Mouse (Mus musculus) G1E (cell line): ENCODE data around the gene Iqgap2. TPM values are rescaled to one million over a fixed set of nuclear protein-coding genes. Genes with fewer than 3 reads are reported as not detected.

Experiments used
- ATAC-seq: 2 replicates; pipeline ENCODE4 v1.8.0; 2016; ENCODE audit warnings: mild to moderate bottlenecking; ENCODE audit not compliant: insufficient number of reproducible peaks, poor library complexity, low FRiP score, severe bottlenecking; ENCODE audit errors: extremely low read depth
- DNase-seq: peaks from one replicate; pipeline ENCODE4 v3.0.0; 2012; ENCODE audit warnings: low spot score
- H3K27me3 ChIP-seq: 2 replicates; pipeline ENCODE4 v1.6.1; 2012; ENCODE audit warnings: mild to moderate bottlenecking, low read length, inconsistent platforms; ENCODE audit not compliant: insufficient read depth
- H3K36me3 ChIP-seq: replicated peaks from 2 replicates; pipeline ENCODE3; 2012; ENCODE audit warnings: mild to moderate bottlenecking, inconsistent platforms
- H3K4me1 ChIP-seq: 2 replicates; pipeline ENCODE4 v1.6.1; 2012; ENCODE audit warnings: low read depth, low read length, inconsistent platforms, mixed read lengths; ENCODE audit not compliant: insufficient read depth
- H3K4me3 ChIP-seq: 2 replicates; pipeline ENCODE4 v1.5.1; 2012; ENCODE audit warnings: low read depth, mild to moderate bottlenecking, inconsistent platforms, low read length, moderate library complexity, mixed read lengths
- H3K9me3 ChIP-seq: replicated peaks from 2 replicates; pipeline ENCODE4 v1.6.1; 2012; ENCODE audit warnings: inconsistent platforms
- CTCF ChIP-seq: IDR thresholded peaks from 2 replicates; pipeline ENCODE4 v1.5.1; 2012; ENCODE audit warnings: low read depth, low read length, inconsistent platforms, mixed read lengths
- GATA1 ChIP-seq: IDR thresholded peaks from 2 replicates; pipeline ENCODE4 v1.6.1; 2012; ENCODE audit warnings: borderline replicate concordance, low read length, inconsistent platforms, mixed read lengths
- GATA2 ChIP-seq: IDR thresholded peaks from 2 replicates; pipeline ENCODE4 v1.6.1; 2012; ENCODE audit warnings: low read depth, low read length, inconsistent platforms, borderline replicate concordance
- POLR2AphosphoS5 ChIP-seq: IDR thresholded peaks from 2 replicates; pipeline ENCODE4 v1.6.1; 2012; ENCODE audit warnings: low read depth, low read length, inconsistent platforms; ENCODE audit not compliant: insufficient replicate concordance
- TAL1 ChIP-seq: conservative IDR thresholded peaks from 2 replicates; pipeline ENCODE4 v1.6.1; 2012; ENCODE audit warnings: low read depth, low read length, inconsistent platforms, mixed read lengths
- polyA plus RNA-seq: library from polyadenylated mRNA; stranded (reverse); fragments of >175 nt; gene quantifications from 2 replicates; pipeline ENCODE4 v1.2.3, GENCODE M21; 2012
- total RNA-seq, 2 experiments: library from RNA; stranded (forward) in 1 of 2; stranded (reverse) in 1 of 2; fragments of 200-1000 nt in 1 of 2; fragments of >200 nt in 1 of 2; fragmentation: Nextera tagmentation in 1 of 2; gene quantifications; 2 replicates each; pipeline ENCODE4 v1.2.3; 2014 to 2017

The Iqgap2 gene
- total and polyA plus RNA-seq, 3 experiments: 3.0 to 14.3 (median 6.6) TPM

DNA sequence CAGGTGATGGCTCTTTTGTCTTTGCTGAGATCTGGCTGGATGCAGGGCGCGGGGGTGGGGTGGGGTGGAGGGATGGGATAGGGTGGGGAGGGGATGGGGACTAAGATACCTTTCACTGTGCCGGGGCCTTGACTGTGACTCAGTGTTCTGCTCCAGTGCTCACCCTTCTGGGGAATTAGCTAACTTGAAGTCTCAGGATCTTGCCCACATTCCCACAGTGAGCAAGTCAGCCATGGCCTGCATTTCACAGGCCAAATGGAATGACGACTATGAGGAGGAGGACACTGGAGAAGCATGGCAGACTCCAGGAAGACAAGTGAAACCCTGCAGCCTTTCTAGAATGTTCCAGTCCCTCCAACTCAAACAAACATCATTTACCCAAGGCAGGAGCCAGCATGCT, 280.0 kb downstream of the Iqgap2 start:
- ATAC-seq: no peak
- Histone ChIP-seq H3K9me3 (no peaks in the 10 kb centered on the region), H3K36me3 (no peaks in the 10 kb centered on the region), H3K27me3 (peaks cover 61% of the 10 kb centered on the region), H3K4me1 (no peaks in the 10 kb centered on the region; the same call in 1 of the 2 replicates), H3K4me3 (no peak overlapping the region)
- no peak for DNase-seq
- TF ChIP-seq CTCF: no peak

DNA sequence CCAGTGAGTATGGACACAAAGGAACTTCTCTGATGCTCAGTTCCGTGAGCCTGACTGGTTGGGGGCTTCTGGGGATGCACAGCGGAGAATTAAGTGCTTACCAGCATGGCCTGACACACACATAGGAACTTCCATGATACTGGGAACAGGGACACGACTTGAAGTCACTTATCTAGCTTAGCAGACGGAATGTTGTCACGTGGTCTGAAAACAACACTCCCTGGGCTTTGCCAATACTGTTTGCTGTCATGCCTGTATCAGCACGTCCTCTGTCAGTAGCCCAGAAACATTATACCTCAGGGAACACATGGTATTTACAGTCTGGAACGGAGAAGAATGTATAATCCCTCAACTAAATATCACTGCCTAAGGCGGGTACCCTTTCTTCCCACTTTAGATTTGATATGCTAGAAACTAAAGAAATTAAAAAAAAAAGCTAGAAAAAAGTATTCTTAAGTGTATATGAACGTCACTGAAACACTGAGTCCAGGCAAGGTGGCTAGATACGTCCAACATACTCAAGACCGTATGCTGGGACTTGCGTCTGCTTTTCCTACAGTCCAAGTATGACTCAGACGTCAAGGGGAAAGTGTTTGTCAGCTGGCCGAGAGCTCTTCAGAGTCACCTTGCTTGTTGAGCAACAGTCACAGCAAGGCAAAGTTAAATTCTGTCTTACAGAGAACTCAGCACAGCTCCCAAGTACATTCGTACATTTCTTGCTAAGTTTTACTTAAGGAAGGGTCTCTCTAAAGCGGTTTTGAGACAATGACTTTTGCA, 280.7 kb downstream of the Iqgap2 start:
- DNase-seq: no peak
- no peaks in the 10 kb centered on the region for H3K36me3 ChIP-seq

DNA sequence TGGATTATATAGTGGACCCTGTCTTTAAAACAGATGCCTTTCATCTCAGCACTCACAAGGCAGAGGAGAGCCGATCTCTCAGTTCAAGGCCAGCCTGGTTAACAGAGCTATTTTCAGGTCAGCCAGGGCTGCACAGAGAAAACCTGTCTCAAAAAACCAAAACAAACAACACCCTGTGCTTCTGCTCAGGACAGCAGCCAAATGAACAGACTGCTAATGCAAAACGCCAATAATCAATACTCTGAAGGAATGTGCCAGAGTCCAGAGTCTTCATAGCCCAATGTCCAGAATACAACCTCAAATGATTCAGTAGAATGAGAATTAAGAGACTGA, 282.7 kb downstream of the Iqgap2 start:
- H3K27me3 ChIP-seq: peaks cover 59% of the 10 kb centered on the region
- no peaks in the 10 kb centered on the region; the same call in 1 of the 2 replicates for H3K4me1 ChIP-seq
- H3K4me3 ChIP-seq: no peak overlapping the region
- ATAC-seq (no peak), DNase-seq (no peak)
- TF ChIP-seq GATA1: no peak
- TF ChIP-seq CTCF: no peak
- no peak for TF ChIP-seq POLR2AphosphoS5
- TF ChIP-seq TAL1: no peak
- TF ChIP-seq GATA2: no peak
- H3K9me3 ChIP-seq: no peaks in the 10 kb centered on the region
- no peaks in the 10 kb centered on the region for H3K36me3 ChIP-seq

More for the DNA sequence above, 280.7 kb downstream of the Iqgap2 start:
- ATAC-seq: no peak
- TF ChIP-seq TAL1 (no peak), CTCF (no peak), GATA1 (no peak)
- Histone ChIP-seq H3K9me3 (no peaks in the 10 kb centered on the region), H3K4me1 (no peaks in the 10 kb centered on the region; the same call in 1 of the 2 replicates), H3K4me3 (no peak overlapping the region), H3K27me3 (peaks cover 61% of the 10 kb centered on the region)

DNA sequence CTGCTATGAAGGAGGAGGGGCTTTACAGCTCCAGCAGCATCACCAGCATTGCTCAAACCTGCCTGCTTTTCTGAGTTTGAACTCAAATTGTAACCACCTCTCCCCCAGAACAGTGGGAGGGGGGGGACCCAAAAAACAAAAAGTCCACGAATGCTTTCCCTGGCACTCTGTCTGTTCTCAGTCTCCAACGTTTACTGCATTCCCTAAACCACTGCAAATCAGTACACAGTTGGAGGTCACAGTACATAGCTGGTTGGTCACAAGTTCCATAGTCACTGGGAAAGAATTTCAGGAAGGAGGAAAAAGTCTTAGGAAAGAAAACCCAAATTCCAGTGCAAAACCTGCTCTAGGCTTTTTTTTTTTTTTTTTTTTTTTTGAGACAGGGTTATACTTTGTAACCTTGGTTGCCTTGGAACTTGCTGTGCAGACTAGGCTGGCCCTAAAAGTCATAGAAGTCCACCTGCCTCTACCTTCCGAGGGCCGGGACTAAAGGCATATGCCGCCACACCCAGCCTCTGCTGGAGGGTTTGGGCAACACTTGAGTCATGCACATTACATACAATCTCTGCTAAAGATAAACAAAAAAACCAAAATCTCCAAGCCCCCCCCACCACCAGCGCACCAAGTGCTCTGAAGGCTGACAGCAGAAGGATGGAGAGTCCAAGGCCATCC, 283.2 kb downstream of the Iqgap2 start:
- Histone ChIP-seq H3K9me3 (no peaks in the 10 kb centered on the region), H3K4me3 (no peak overlapping the region), H3K36me3 (no peaks in the 10 kb centered on the region), H3K4me1 (no peaks in the 10 kb centered on the region; the same call in 1 of the 2 replicates), H3K27me3 (peaks cover 61% of the 10 kb centered on the region)
- no peak for TF ChIP-seq POLR2AphosphoS5
- TF ChIP-seq GATA2: no peak
- no peak for TF ChIP-seq CTCF
- no peak for TF ChIP-seq TAL1
- TF ChIP-seq GATA1: no peak
- no peak for ATAC-seq
- no peak for DNase-seq

DNA sequence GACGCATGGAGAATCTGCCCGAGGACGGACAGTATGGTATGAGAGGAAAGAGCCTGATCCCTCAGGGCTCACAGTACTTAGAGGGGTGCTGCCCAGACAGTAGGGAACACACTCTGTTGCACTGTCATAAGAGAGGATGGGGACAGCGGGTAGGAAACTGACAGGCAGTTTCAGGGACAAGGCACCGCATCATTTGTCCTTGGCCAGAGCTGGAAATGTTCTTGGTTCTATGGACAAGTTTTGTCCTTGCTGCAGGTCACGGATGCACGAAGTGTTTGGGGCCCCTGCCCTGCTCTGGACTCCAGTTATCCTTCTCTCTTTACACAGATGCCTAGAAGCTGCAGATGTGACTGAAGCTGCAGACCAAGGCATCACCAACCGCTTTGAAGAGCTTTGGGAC, 284.7 kb downstream of the Iqgap2 start:
- H3K36me3 ChIP-seq: no peaks in the 10 kb centered on the region
- H3K9me3 ChIP-seq: no peaks in the 10 kb centered on the region
- peaks cover 58% of the 10 kb centered on the region for H3K27me3 ChIP-seq
- no peak overlapping the region for H3K4me3 ChIP-seq
- DNase-seq (no peak), ATAC-seq (no peak)
- no peaks in the 10 kb centered on the region; the same call in 1 of the 2 replicates for H3K4me1 ChIP-seq
- TF ChIP-seq TAL1: no peak
- no peak for TF ChIP-seq CTCF
- TF ChIP-seq POLR2AphosphoS5: no peak
- no peak for TF ChIP-seq GATA1
- TF ChIP-seq GATA2: no peak

DNA sequence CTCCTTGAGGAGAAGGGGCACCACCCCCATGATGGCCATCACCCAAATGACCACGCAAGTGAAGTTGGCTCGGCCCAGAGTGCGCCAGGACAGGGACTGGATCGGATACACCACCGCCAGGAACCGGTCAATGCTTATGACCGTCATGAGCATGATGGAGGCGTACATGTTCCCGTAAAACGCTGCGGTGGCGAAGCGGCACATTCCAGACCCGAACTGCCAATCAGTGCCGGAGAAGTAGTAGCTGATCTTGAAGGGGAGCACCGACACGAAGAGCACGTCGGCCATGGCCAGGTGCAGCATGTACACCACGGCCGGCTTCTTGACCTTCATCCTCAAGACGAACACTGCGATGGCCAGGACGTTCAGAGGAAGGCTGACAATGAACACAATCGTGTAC, 287.4 kb downstream of the Iqgap2 start:
- Histone ChIP-seq H3K27me3 (peaks cover 60% of the 10 kb centered on the region), H3K36me3 (no peaks in the 10 kb centered on the region), H3K4me1 (0 out of 2 replicates have a peak, but pooled peaks cover 1% of the 10 kb centered on the region), H3K9me3 (no peaks in the 10 kb centered on the region), H3K4me3 (no peak overlapping the region)
- ATAC-seq (no peak), DNase-seq (no peak)
- TF ChIP-seq CTCF (no peak), POLR2AphosphoS5 (no peak), TAL1 (no peak), GATA2 (no peak), GATA1 (no peak)

DNA sequence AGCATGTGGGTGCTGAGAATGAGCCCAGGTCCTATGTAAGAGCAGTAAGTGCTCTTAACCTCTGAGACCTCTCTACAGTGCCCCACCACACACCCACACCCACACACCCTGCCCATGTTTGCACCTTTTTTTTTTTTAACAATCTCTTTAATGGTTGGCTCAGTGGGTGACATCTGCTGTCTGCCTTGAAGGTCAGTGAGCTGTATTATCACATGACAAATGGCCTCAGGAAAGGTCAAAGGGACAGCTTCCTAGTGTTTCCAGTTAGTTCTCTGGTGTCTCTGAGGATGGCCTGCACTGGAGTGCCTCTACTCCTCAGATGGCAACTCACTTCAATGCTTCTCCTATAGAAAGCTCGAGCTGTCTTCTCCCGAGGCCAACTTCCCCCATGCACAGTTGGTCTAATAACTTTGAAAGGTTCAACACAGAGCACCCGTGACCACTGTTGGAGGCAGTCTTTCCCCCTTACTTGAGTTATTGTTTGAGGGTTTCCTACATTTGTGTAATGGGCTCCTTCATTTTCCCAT, 291.8 kb downstream of the Iqgap2 start:
- ATAC-seq (no peak), DNase-seq (no peak)
- H3K9me3 ChIP-seq: no peaks in the 10 kb centered on the region
- H3K4me1 ChIP-seq: 0 out of 2 replicates have a peak, but pooled peaks cover 1% of the 10 kb centered on the region
- H3K4me3 ChIP-seq: no peak overlapping the region
- no peaks in the 10 kb centered on the region for H3K36me3 ChIP-seq
- TF ChIP-seq POLR2AphosphoS5 (no peak), TAL1 (no peak), GATA2 (no peak), CTCF (no peak), GATA1 (no peak)
- H3K27me3 ChIP-seq: peaks cover 46% of the 10 kb centered on the region
